Mouse (Mus musculus): ENCODE measurements around the gene Jmjd1c.

Jmjd1c gene

DNA sequence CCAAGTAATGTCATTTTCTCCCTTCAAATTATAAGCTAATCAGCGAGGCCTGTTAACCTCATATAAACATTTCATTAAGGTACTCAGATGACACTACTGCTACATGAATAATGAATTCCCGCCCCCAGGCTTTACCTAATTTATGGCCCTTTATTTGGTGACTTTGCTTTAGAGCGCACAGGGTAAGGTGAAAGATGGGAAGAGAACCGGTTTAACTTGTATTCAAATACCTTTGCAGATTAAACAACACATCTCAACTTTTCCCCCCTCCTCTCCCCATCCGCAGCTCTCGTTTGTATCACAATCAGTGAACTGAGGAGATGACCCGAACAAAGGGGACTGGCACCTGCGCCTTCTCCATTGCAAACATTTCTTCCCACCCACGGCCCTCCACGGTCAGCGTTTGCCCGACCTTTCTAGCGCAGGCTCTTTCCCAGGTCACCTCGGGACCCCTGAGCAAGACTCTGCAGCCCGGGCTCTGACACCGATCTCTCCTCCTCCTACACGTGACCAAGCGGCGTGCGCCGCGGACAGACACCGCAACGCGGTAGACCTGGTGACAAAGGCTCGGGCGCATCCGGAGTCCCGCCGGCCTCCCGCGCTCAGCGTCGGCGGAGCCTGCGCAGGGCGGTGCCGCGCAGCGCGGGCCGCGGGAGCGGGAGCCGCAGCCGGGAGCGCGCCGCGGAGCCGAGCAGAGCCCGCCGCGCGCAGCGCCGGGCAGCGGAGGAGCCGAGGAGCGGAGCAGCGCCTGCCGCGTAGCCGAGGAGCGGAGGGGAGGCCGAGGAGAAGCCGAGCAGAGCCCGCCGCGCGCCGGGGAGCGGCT is at the start of gene Jmjd1c:
TSS of gene Jmjd1c (plus strand) at position 328 of the 823 bp plus-strand sequence.
- peak; percentile 90 for DNase-seq

DNA sequence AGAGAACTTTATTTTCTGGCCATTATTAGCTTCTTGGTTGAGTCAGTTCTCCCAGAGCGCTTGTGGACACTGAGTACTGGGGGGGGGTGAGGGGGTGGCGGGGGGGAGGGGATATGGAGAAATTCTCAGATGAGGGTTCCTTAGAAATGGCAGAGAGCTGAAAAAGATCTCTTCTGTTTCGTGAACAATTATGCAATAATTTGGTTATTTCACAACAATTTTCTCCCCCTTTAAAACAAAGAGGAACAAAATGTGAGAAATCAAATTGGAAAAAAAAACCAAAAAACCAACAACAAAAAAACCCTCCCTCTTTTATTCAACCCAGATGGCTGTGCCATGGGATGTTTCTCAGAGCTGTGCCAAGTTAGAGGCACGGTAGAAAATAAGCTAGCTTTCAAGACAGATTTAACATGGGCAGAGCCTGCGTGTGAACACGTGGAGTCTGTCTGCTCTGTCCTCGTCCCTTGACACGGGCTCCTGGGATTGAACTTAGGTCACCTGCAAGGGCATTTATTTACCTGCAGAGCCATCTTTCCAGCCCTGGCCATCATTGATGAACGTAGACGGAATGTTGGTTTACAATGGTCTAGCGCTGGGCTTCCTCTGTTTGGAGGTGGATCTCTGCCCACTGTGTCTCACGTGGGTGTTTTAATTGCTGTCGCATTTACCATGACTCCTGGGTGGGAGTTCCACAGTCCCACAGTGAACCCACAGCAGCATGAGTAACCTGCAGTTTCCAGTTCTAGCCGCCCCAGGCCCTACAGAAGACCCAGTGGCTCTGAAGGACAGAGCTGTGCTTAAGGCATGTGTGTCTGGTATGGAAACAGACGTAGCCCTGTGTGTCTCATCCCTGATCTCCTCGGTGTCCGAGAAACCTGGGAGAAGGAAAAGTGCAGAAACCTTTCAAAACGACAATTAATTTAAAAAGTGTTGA is 47.9 kb upstream of the Jmjd1c start:
- DNase-seq: no peak

DNA sequence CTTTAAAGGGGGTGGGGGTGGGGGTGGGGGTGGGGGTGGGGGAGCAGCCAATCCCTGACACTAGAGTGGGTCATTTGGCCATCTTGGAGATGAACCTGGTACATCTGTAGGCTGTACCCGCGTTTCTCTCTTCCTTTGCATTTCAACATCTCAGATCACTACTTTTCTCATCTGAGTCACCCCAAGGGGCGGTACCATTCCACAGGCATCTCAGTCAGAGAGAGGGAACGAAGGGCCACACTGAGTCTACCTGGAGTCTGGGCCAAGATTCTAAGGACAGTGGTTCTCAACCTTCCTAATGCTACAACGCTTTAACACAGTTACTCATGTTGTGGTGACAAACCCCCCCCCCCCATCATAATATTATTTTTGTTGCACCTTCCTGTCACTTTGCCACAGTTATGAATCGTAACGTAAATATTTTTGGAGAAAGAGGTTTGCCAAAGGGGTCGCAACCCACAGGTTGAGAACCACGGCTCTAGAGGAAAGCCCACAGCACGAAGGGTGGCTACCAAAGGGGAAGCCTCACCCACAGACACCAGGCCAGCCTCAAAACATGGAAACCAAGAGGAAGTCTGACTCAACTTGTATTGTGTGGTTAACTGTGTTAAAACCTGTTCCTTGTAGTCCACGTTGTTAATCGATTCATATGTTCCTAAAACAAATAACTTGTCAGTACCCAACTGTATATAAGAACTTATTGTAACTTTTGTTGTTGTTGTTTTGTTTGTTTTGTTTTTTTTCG is 46.9 kb upstream of the Jmjd1c start:
- DNase-seq: no peak

DNA sequence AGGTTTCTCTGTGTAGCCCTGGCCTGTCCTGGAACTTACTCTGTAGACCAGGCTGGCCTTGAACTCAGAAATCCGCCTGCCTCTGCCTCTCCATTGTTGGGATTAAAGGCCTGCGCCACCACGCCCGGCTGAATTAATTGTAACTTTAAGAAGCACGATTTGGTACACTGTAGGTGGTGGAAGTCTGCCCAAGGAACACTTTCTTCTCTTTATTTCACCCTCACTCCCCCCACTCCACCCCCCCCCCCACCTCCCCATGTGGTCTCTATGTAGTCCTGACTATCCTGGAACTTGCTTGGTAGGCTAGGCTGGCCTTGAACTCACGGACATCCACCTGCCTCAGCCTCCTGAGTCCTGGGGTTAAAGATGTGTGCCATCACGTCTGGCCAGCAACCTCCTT is 46.3 kb upstream of the Jmjd1c start:
- no peak for DNase-seq

DNA sequence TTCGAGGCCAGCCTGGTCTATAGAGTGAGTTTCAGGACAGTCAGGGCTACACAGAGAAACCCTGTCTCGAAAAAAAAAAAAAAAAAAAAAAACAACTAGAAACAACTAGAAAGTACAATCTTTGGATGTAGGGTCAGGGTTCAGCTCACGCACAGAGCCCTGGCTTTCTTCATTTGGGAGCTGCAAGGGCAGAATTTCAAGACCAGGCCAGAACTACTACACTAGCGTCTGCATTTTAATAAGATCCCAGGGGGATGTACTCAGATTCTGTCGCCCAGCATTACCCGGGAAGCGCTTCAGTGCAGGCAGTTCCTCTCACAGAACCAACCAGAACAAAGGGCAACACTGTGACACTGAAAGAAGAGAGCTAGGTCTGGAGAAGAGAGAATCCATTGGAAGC is 45.2 kb upstream of the Jmjd1c start:
- DNase-seq: no peak

DNA sequence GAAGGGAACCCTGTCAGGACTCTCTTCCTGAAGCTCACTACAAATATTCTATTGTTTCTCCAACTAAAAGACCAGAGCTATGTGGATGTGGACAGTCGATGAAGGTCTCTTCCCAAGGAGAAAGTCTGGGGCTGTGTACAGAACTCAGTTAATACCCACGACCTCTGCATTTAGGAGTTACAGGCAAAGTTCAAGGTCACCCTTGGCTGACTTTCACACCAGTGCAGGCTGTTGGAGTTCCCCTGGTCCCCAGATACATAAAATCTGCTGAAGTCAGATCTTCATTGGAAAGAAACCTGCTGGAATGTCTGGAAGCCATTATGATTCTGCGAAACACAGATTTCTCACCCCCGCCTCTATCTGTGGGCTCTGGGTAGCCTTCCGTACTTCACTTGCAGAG is 44.5 kb upstream of the Jmjd1c start:
- no peak for DNase-seq

DNA sequence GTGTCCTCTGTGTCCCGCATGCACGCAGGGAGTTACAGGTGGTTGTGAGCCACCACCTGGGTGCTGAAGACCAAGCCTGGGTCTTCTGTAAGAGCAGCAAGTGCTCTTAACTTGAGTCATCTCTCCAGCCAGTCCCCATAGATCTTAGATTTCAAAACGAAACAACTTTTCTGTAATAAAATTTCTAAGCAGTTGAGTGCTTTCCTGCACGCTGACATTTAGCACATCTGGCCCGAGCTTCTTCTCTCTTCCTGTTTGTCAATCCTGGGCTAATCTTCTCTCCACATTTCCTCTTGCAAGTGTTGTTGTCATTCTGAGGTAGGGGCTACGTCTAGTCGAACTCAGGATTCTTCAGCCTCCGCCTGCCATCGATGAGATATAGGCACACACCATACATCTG is 43.5 kb upstream of the Jmjd1c start:
- DNase-seq: no peak

DNA sequence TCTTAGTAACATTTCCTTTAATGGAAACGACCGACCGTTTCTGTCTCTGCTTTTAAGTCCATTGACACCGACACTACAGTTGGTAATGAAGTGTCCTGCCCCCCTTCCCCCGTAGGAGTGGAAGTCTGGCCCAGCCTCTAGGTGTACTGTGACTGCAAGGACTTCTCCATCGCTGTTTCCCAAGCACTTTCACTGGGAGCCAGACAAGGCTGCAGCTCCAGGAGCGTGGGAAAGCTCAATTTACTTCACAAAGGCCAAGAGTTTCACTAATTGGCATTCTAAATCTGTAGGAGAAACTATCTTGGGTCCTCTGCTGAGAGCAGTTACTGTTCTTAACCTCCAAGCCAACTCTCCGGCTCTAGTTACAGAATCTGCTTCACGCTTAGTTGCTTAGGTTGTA is 42.5 kb upstream of the Jmjd1c start:
- DNase-seq: no peak

DNA sequence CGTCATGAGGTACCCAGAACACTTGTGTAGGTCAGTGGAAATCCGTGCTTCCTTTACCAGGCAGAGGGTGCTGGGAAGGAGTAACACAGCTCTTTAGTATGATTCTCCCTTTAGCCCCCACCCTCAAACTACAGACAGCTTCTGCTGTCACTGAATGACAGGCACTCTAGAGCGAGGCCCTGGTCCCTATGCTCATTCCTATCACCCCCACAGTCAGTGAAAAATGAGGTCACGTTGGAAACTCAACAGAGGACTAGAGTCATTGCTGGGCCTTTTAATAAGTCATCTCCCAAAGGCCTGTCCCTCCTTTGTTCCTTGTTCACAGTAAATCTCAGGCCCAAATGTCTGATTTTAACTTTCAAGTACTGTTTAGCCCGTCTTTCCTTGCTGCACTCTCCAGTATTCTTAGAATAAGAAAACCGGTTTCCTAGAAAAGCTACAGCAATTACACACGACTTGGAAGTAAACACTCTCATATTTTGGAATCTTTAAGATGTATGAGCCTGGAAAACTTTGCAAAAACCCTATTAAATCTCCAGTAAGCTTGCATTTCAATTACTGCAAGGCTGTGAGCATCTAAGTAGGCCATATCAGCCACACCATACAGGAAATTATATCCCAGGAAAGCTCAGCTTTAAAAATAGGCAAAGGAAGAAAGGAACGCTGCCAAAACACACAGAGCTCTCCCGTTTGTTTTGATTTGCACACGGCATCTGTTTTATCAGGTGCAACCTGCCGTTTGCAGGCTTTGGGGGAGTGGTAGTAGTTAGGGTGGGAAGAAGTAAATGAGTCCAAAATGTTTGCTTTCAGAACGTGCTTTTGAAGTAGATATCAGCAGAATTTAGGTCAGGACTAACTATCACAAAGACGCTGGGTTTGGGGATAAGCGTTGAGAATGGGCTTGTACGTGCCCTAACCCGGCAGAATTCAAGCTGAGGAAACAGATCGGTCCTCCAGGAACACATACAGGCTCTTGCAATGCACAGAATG is 39.8 kb upstream of the Jmjd1c start:
- DNase-seq: no peak

DNA sequence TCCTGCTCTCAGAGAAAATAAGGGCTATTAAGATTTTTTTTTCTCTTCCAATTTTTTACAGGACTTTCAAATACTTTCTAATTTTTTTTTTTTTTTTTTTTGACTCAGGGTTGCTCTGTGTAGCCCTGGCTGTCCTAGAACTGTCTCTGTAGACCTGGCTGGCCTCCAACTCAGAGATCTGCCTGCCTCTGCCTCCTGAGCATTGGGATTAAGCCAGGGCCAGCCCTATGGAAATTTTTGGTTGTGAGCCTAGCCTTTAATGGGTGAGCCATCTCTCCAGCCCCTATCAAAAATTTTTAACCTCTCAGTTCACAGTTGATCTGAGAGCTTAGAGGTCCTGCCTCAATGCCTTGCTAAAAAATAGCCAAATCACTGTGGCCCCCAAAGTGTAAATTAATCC is 38.7 kb upstream of the Jmjd1c start:
- no peak for DNase-seq

DNA sequence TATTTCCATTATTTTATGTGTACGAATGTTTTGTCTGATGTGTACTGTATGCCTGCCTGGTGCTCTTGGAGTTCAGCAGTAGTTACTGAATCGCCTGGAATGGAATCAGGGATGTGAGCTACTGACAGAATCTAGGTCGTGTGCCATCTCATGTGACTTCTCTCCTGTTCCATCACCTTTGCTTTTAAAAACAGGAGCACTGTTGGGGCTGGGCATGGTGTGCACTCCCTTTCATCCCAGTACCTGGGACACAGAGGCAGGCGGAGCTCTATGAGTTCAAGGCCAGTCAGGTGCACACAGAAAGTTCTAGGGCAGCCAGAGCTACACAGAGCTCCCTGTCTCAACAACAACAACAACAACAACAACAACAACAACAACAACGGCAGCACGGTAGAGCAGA is 38.2 kb upstream of the Jmjd1c start:
- no peak for DNase-seq

DNA sequence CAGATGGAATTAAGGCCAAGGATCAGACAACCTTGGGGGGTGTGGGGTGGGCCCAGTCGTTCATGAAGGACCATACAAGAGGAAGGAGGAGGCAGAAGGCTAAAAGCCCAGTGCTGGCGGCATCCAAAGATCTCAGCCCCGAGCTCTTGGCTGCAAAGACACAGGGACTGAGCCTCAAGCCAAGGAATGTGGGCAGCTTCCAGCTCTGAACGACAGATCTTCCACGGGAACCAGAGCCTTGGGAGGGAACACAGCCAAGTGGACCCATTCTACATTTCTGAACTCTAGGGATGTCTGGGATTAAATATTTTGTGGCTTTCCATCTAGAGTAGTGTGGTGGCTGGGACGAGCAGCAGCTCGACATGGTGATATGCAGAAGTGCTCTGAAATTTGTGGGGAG is 37.6 kb upstream of the Jmjd1c start:
- no peak for DNase-seq

DNA sequence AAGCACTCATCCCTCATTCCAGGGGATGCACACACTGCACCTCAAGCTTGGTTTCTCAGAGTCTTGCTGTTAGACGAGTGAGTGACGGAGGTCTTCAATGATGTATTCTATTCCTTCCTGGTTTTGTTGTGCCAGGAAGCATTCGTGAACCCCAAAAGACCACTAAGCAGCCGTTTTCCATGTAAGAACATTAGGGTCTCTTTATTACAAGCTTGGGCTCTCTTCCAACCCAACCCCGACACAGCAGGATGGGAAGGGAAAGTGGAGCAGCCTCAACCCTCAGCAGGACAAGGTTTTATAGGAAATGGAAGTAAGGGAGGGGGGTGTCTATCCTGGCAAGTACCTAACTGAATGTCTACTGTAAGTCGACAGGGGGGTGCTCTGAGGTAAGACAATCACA is 37.2 kb upstream of the Jmjd1c start:
- no peak for DNase-seq

DNA sequence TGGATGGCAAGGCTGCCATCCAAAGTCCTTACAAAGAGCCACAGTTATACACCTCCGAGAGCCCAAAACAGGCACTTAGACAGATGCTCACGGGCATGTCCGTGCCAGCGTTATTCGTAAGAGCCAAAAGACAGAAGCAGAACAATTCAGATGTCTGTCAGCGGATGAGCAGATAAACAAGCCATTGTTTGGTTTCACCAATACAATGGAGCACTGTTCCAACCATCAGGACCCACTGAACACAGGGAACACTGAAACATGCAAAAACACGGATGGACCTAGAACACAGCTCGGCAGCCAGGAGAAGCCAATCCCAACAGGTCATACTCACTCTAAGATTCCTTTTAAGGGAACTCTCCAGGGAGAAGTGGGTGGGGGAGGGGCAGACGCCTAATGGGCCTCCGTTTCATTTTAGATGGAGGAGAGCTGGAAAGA is 34.5 kb upstream of the Jmjd1c start:
- peak; percentile 92 for DNase-seq

DNA sequence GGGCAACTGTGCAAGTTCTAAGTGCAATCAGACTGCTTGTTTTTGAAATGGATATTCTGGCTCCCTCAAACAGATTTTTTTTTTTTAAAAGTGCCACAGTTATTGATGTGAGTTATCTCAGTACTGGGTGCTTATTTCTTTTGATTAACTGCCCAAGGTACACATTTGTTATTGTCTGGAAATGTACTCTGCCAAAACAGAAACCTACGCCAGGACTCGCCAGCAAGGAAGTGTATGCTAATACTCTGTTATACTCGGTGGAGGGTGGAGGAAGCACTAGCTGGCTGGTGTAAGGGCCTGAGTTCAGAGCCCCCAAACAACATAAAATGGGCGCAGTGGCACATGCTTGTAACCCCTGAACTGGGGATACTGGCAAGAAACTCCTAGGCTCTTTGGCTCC is 34.1 kb upstream of the Jmjd1c start:
- DNase-seq: no peak

DNA sequence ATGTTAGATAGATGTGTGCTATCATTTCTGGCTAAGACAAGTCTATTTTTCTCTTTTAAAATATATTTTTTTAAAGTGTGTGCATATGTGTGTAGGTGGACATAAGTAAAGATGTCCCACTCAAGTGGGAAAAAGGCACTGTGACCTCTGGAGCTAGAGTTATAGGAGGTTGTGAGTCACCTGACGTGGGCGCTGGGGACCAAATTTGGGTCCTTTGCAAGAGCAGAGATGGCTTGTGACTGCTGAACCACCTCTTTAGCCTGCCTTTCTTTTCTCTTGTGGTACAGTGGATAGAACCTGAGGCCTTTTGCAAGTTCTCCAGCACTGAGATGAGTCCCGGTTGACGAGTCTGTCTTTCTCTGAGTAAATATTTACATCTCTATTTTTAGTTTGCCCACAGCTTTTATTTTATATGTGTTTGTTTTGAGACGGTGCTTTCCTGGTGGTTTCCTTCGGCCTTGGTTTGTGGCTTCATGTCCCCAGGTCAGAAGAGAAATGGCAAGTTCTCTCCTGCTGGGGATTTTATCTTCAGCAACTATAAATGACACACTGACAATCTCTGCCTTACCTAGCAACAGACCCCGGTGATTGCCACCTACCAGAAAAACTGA is 30.5 kb upstream of the Jmjd1c start:
- DNase-seq: no peak

DNA sequence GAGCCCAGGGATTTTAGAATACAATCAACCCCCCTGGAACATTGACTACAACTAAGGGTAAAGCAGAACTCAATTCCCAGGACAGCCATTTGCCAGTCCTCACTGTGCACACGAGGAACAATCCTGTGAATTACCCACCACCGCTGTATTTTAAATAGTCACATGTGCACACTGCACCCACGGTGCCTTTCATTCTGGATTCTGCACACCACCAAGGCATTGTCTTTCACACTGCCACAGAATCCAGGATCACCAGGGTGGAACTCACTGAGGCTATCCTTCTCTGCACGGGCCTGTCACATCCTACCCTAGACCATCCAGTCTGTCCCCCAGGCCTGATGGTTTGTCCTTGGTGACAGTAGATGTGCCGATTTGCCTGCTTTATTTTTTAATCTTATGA is 30.0 kb upstream of the Jmjd1c start:
- DNase-seq: no peak

DNA sequence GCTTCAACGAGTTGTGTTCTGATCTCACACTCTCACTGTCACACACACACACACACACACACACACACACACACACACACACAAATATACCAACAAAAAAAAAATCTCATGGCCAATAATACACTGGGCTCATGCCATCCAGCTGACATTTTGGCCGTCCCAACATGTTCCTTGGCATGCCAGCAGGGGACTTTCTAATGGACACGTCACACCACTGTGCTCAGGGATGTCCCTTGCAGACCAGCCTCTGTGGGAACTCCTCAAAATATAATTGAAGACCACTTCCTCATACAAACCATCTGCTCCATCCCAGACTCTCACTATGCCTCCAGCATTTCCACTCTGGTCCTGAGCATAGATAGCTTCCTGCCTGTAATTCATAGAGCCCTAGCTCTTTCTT is 29.5 kb upstream of the Jmjd1c start:
- no peak for DNase-seq

DNA sequence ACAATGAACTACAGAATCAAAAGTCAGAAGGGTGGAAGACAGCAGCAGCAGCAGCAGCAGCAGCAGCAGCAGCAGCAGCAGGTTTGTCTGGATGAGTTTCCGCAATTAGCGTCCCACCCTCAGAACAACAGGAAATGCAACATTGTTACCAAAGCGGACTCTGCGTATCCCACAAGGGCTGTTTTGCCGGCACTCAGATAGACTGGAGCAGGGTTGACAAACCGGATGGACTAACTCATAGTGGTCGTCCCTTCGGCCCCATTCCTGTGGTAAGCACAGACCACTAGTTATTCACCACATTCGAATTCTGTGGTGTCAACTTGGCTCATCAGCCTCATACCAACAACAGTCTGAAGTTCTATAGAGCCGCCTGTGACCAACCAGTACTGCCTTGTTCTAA is 26.9 kb upstream of the Jmjd1c start:
- DNase-seq: no peak

DNA sequence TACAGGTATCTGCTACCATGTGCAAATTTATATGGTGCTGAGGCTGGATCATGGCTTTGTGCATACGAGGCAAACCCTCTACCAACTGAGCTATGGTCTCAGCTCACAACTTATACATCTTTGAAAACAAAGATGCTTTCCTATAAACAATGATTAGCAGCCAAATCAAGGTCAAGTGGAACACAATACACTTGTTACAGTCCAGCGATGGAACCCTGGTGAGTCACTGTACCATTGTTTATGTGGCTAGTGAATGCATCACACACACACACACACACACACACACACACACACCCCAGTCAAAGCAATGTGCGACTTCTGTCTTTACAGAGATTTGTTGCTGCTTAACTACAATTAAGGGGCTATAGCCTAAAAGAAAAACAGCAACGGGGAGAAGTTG is 24.5 kb upstream of the Jmjd1c start:
- DNase-seq: peak; percentile 67

DNA sequence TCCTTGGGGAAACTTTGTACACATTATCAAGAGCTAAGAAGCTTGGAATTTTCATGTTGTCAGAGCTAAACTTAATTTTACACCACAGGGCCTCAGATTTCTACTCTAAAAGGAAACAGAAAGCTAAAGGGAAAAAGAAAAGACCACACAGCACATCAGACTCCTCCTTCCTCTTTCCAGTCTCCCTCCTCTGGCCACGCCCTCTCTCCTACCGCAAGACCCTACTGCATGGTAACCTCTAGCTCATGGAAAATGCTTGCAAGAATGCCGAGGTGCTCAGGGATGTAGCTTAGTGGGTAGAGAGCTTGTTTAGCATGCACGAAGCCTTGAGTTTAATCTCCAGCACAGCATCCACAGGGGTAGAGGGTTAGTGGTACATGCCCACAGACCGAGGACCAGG is 24.0 kb upstream of the Jmjd1c start:
- no peak for DNase-seq

DNA sequence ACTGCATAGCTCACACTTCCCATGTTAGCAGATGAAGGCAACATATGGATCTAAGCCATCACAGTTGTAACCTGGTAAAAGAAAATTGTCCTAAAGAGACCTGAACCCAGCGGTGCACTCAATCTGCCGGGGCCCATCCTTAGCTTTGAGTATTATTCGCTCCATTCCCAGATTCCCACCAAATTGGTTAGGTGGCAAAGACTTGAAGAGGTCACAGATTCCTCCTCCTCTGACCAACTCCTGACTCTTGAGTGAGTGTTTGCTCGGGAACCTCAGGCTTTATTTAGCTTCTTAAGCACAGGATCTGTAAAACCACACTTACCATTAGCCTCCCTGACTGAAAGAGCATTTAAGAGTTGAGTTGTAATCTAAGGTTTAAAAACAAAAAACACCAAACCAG is 23.3 kb upstream of the Jmjd1c start:
- DNase-seq: no peak
